Mouse (Mus musculus) kidney, adult 2 months (tissue): ENCODE measurements around the gene Fry.

Source experiments
- CTCF ChIP-seq: fragments of 200-500 bp; conservative IDR thresholded peaks from 2 replicates; pipeline ENCODE4 v1.5.1; 2011; ENCODE audit warnings: low read depth, mild to moderate bottlenecking, control low read depth, low read length, moderate library complexity, mixed read lengths; ENCODE audit not compliant: insufficient read depth, insufficient read length
- POLR2A ChIP-seq: fragments of 200-500 bp; IDR thresholded peaks from one replicate; pipeline ENCODE4 v1.6.1; 2011; ENCODE audit warnings: low read depth, low read length, control low read depth

- no peak for TF ChIP-seq POLR2A
- TF ChIP-seq CTCF = no peak
These were observed 48.4 kb downstream of the Fry start for GRCm38 (mm10) chr5:150166811-150167210.
